Mouse (Mus musculus) ES-Bruce4 (cell line): Measurements from ENCODE around the gene Nelfb.

ENCODE experiments used
- CTCF ChIP-seq: IDR thresholded peaks from one replicate; pipeline ENCODE4 v1.8.1; 2011; ENCODE audit warnings: low read depth, low read length
- POLR2A ChIP-seq: IDR thresholded peaks from one replicate; pipeline ENCODE4 v1.8.1; 2011; ENCODE audit warnings: low read length; ENCODE audit not compliant: insufficient read depth

GRCm38 (mm10) chr2:25246183-25247072, 35.1 kb upstream of the Nelfb start, which contains the start of gene AL732309.1:
- TF ChIP-seq CTCF (no peak), POLR2A (no peak)
